Mouse (Mus musculus) embryonic fibroblast, embryonic 13.5 days (primary cell): ENCODE results near the gene Adam23.

Experiments used
- CTCF ChIP-seq: IDR thresholded peaks from 2 replicates; pipeline ENCODE4 v1.5.1; 2011; ENCODE audit warnings: mild to moderate bottlenecking, control low read depth, low read length, moderate library complexity, borderline replicate concordance; ENCODE audit not compliant: insufficient read depth
- POLR2A ChIP-seq: IDR thresholded peaks from 2 replicates; pipeline ENCODE4 v1.6.1; 2011; ENCODE audit warnings: low read depth, mild to moderate bottlenecking, control low read depth, low read length, moderate library complexity

DNA sequence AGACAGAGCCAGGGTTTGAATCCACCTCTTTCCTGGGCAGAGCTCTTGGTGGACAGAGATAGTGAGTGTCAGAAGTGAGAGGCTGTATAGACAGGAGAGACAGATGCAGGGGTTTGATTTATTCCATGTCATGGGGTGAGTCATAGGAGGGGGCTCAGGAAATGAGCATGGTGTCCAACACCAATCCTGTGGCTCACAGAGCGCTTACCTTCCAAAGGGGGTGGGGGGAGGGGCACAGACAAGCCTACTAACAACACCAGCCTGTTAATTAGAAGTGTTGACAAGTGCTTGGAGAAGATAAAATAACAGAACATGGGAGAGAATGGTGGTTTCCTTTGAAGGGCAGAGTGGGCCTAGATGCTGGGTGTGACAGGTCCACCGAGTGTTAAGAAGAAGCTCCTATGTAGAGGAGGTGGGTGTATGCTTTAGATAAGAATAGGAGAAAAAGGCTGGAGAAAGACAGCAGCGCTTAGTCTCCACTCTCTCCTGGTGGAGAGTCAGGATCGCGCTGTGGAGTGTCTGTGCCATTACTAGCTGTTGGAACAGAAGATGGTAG, 7.7 kb downstream of the Adam23 start:
- TF ChIP-seq CTCF (no peak), POLR2A (no peak)
